ENCODE assay signal across 9 mouse cellular contexts in the genomic region with DNA sequence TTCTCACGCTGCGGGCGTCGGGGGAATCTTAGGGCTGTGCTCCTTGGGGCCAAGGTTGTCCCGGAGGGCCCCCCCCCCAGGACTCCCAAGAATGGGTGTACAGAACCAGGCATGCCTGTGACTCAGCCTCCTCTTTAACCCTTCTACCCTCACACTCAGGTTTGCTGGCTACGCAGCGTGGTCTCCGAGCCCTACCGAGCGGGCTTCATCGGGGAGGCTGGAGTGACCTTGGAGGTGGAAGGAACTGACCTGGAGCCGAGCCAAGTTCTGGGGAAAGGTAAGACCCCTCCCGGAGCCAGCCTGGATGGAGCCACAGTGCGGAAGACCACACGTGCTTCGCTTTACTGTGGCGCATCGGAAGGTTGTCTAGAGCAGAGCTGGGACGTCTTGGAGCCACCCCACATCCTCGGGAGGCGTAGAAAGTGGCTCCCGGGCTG. TPM values are rescaled to one million over a fixed set of nuclear protein-coding genes. Genes with fewer than 3 reads are reported as not detected.
DNase-seq lines count a peak whose midpoint lies in the region; ATAC-seq and TF ChIP-seq lines count a peak whose summit lies in the region.
"Had no signal": no experiment of that assay in that cellular context is flagged by ENCODE, and none has a peak within 500 bp of the region (broad histone marks: within the 10 kb centered on the region; RNA-seq: fewer than 3 reads in every experiment).

No protein-coding gene starts in this region.

- TF ChIP-seq POLR2A in small intestine, adult 2 months (IDR thresholded peaks at IDR 0.05; ENCODE audit: low read depth, low read length): no peak

- peak overlapping the region; percentile 67 for H3K4me2 ChIP-seq in lung, embryonic 14.5 days
- peak overlapping the region; percentile 47 for H3K4me2 ChIP-seq in forebrain, postnatal 0 days (ENCODE audit: low read depth)
- H3K4me2 ChIP-seq in limb, embryonic 15.5 days: peak overlapping the region; percentile 84

- intact Hi-C loops in left cerebral cortex, adult 2 months (cut with DNase I): no loop called here

- TF ChIP-seq CTCF in lung, embryonic 14.5 days (IDR thresholded peaks at IDR 0.05; ENCODE audit: low read depth): no peak
- TF ChIP-seq CTCF in forebrain, postnatal 0 days (IDR thresholded peaks at IDR 0.05; ENCODE audit: low read depth): no peak
- TF ChIP-seq CTCF in small intestine, adult 2 months (IDR thresholded peaks at IDR 0.05; ENCODE audit: extremely low read depth, insufficient read length, insufficient replicate concordance, low read depth, low read length): no peak
- no peak for TF ChIP-seq CTCF in left cerebral cortex, adult 2 months (IDR thresholded peaks at IDR 0.05)

- peak; percentile 32 for ATAC-seq in lung, embryonic 14.5 days (ENCODE audit: insufficient read depth)
- ATAC-seq in forebrain, postnatal 0 days: peak; percentile 25
- ATAC-seq in limb, embryonic 15.5 days (ENCODE audit: insufficient number of reproducible peaks, low FRiP score, low TSS enrichment, low read depth): 0 out of 2 replicates have a peak, but pooled peaks have one; percentile 44

- H3K4me3 ChIP-seq in lung, embryonic 14.5 days (ENCODE audit: low read depth, low read length): peak overlapping the region; percentile 48
- peak overlapping the region; percentile 33 for H3K4me3 ChIP-seq in forebrain, postnatal 0 days (ENCODE audit: low read depth, low read length)
- peak overlapping the region; percentile 53 for H3K4me3 ChIP-seq in limb, embryonic 15.5 days
- H3K4me3 ChIP-seq in small intestine, adult 2 months (ENCODE audit: low read depth, low read length): peak overlapping the region; percentile 46
- no peak overlapping the region for H3K4me3 ChIP-seq in left cerebral cortex, adult 2 months

- 0% methylated on average over 22 of the region's 22 CpGs for WGBS in lung, embryonic 14.5 days
- 4% methylated on average over 22 of the region's 22 CpGs for WGBS in forebrain, postnatal 0 days
- WGBS in limb, embryonic 15.5 days: under 1% methylated on average over 22 of the region's 22 CpGs
- 2% methylated on average over 22 of the region's 22 CpGs for WGBS in small intestine, adult 2 months

- H3K27ac ChIP-seq in lung, embryonic 14.5 days (ENCODE audit: low read depth): peak overlapping the region; percentile 83
- H3K27ac ChIP-seq in forebrain, postnatal 0 days (ENCODE audit: low read depth, low read length): no peak overlapping the region
- H3K27ac ChIP-seq in limb, embryonic 15.5 days: peak overlapping the region; percentile 87
- H3K27ac ChIP-seq in small intestine, adult 2 months (ENCODE audit: insufficient read depth, low read depth, low read length): no peak overlapping the region
- no peak overlapping the region for H3K27ac ChIP-seq in left cerebral cortex, adult 2 months

- 0 out of 2 replicates have a peak, but pooled peaks cover 8% of the 10 kb centered on the region for H3K36me3 ChIP-seq in lung, embryonic 14.5 days (ENCODE audit: insufficient read depth)
- no peaks in the 10 kb centered on the region for H3K36me3 ChIP-seq in forebrain, postnatal 0 days (ENCODE audit: insufficient read depth)
- 0 out of 2 replicates have a peak, but pooled peaks cover 4% of the 10 kb centered on the region for H3K36me3 ChIP-seq in limb, embryonic 15.5 days
- H3K36me3 ChIP-seq in small intestine, adult 2 months (ENCODE audit: control insufficient read depth, insufficient read depth, low read length): no peaks in the 10 kb centered on the region

- H3K9ac ChIP-seq in lung, embryonic 14.5 days: peak overlapping the region; percentile 54
- H3K9ac ChIP-seq in forebrain, postnatal 0 days: no peak overlapping the region
- H3K9ac ChIP-seq in limb, embryonic 15.5 days: peak overlapping the region; percentile 39

- peaks cover 19% of the 10 kb centered on the region for H3K4me1 ChIP-seq in lung, embryonic 14.5 days (ENCODE audit: insufficient read depth)
- peaks cover 10% of the 10 kb centered on the region; the same call in 1 of the 2 replicates for H3K4me1 ChIP-seq in forebrain, postnatal 0 days (ENCODE audit: insufficient read depth)
- H3K4me1 ChIP-seq in limb, embryonic 15.5 days: peaks cover 55% of the 10 kb centered on the region
- peaks cover 9% of the 10 kb centered on the region; the same call in 1 of the 2 replicates for H3K4me1 ChIP-seq in small intestine, adult 2 months (ENCODE audit: control insufficient read depth, insufficient read depth, insufficient read length, low read length)

- H3K9me3 ChIP-seq in lung, embryonic 14.5 days (ENCODE audit: low read depth, low read length): no peaks in the 10 kb centered on the region
- no peaks in the 10 kb centered on the region for H3K9me3 ChIP-seq in forebrain, postnatal 0 days (ENCODE audit: low read length)
- no peaks in the 10 kb centered on the region for H3K9me3 ChIP-seq in limb, embryonic 15.5 days

- peak; percentile 50 for DNase-seq in lung, embryonic 14.5 days
- no peak for DNase-seq in lung, postnatal 36 days
- no peak for DNase-seq in forebrain, postnatal 0 days
- no peak for DNase-seq in layer of hippocampus, postnatal 14 days (ENCODE audit: low spot score in 2 of 2)
- DNase-seq in frontal cortex, postnatal 10 days (ENCODE audit: low spot score in 2 of 2): no peak
- DNase-seq in left cerebral cortex, adult 2 months (ENCODE audit: extremely low spot score in 1 of 2, low spot score in 2 of 2): no peak

- H3K27me3 ChIP-seq in lung, embryonic 14.5 days (ENCODE audit: insufficient read depth, low read length): peaks cover 30% of the 10 kb centered on the region
- peaks cover 57% of the 10 kb centered on the region for H3K27me3 ChIP-seq in forebrain, postnatal 0 days (ENCODE audit: insufficient read depth, low read length)
- no peaks in the 10 kb centered on the region; the same call in 1 of the 2 replicates for H3K27me3 ChIP-seq in limb, embryonic 15.5 days
- H3K27me3 ChIP-seq in small intestine, adult 2 months (ENCODE audit: control insufficient read depth, insufficient read depth, low read length): peaks cover 30% of the 10 kb centered on the region

RNA-seq across cellular contexts. Expression of a gene that starts 0.4 kb away (rescaled TPM):
- 13.9 and 15.5 TPM in 2 replicates for polyA plus RNA-seq in lung, embryonic 14.5 days (2014; fragmentation: Nextera tagmentation; extraction: Ambion mirVana)
- 0.85 and 1.3 TPM in 2 replicates for total RNA-seq in forebrain, postnatal 0 days (2014; rRNA removed)
- polyA plus RNA-seq in forebrain, postnatal 0 days (2015; fragmentation: Nextera tagmentation; extraction: Ambion mirVana): 1.2 and 1.4 TPM in 2 replicates
- 29.3 and 33.3 TPM in 2 replicates for polyA plus RNA-seq in limb, embryonic 15.5 days (2015; fragmentation: Nextera tagmentation; extraction: Ambion mirVana)
- polyA plus RNA-seq in small intestine, adult 2 months (2012; rRNA removed): 0.34 and 0.42 TPM in 2 replicates
- 1 to 10 TPM in 1 of 2 experiments, under 1 TPM in 1; 0.12 to 1.5 TPM for total RNA-seq in layer of hippocampus, postnatal 14 days (2021)
- total RNA-seq in left cerebral cortex, adult 2 months (2021): under 1 TPM; 0.33 to 0.45 TPM

RNA-seq across cellular contexts. Expression of a gene that starts 10.8 kb away (rescaled TPM):
- polyA plus RNA-seq in lung, embryonic 14.5 days (2014; fragmentation: Nextera tagmentation; extraction: Ambion mirVana): not detected in 2 replicates
- not detected in 2 replicates for total RNA-seq in forebrain, postnatal 0 days (2014; rRNA removed)
- not detected in 2 replicates for polyA plus RNA-seq in forebrain, postnatal 0 days (2015; fragmentation: Nextera tagmentation; extraction: Ambion mirVana)
- not detected in 2 replicates for polyA plus RNA-seq in limb, embryonic 15.5 days (2015; fragmentation: Nextera tagmentation; extraction: Ambion mirVana)
- not detected in 2 replicates for polyA plus RNA-seq in small intestine, adult 2 months (2012; rRNA removed)
- total RNA-seq in layer of hippocampus, postnatal 14 days (2021): not detected
- not detected for total RNA-seq in left cerebral cortex, adult 2 months (2021)
- polyA plus RNA-seq: large intestine, adult 2 months had no signal

Comparison
In these comparisons a context has a peak if more than half of its experiments do, and no peak if none do; other contexts are left out.
1. H3K27ac ChIP-seq: peak in lung, embryonic 14.5 days (single experiment) and limb, embryonic 15.5 days (single experiment); none in forebrain, postnatal 0 days (single experiment), small intestine, adult 2 months (single experiment) and left cerebral cortex, adult 2 months (single experiment).
2. Peak in every context shown above with its lines, with median percentiles within 50 percentile points of each other: ATAC-seq and H3K4me2 ChIP-seq.